Mouse (Mus musculus) CD8-positive naive resting alpha-beta T cell, adult 57 days (primary cell): ENCODE data around the gene Tatdn3. TPM values are rescaled to one million over a fixed set of nuclear protein-coding genes. Genes with fewer than 3 reads are reported as not detected.

Experiments
- total RNA-seq: library from RNA; stranded (reverse); gene quantifications from one replicate; pipeline ENCODE4 v1.2.4, GENCODE M21; 2023

Gene Tatdn3
- total RNA-seq: 12.6 TPM

DNA sequence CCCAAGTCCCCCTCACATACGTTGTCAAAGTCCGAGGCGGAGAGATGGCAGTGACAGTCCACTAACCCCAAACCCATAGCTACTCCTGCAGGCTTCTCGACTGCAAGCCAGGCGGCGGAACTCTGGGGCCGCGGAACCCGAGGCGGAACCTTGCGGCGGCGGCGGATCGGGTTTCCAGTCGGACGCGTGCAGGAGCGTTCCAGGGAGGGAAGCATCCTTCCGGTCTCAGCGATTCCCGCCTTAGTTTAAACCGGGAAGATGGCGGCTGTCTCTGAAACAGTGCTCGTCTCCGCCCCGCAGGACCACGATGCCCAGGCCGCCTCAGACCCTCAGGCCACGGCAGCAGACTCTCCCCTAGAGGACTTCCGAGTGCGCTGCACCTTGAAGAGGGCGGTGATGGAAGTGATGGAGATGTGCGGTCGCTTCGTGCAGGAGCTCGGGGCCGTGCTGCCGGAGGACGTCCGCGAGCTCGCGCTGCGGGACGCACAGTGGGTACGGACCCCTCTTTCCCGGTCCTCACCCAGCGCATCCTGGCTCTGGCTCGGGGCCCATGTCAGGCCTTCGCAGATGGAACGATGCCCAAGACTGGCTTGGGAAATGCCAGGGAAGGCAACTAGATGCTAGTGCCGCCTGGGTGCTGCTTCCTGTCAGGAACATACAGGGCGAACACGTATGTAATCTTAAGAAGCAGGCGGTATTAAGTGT is at the start of gene Tatdn3, which contains the start of gene Nsl1:
Gene Tatdn3 (minus strand): TSS at position 152 of the 705 bp plus-strand sequence.
Gene Nsl1 (plus strand): TSS at position 232 of the 705 bp plus-strand sequence.

GRCm38 (mm10) chr1:191097802-191098747 is 35.3 kb upstream of the Tatdn3 start, which contains the start of gene Batf3:
Batf3 (plus strand) TSS chr1:191097847.

DNA sequence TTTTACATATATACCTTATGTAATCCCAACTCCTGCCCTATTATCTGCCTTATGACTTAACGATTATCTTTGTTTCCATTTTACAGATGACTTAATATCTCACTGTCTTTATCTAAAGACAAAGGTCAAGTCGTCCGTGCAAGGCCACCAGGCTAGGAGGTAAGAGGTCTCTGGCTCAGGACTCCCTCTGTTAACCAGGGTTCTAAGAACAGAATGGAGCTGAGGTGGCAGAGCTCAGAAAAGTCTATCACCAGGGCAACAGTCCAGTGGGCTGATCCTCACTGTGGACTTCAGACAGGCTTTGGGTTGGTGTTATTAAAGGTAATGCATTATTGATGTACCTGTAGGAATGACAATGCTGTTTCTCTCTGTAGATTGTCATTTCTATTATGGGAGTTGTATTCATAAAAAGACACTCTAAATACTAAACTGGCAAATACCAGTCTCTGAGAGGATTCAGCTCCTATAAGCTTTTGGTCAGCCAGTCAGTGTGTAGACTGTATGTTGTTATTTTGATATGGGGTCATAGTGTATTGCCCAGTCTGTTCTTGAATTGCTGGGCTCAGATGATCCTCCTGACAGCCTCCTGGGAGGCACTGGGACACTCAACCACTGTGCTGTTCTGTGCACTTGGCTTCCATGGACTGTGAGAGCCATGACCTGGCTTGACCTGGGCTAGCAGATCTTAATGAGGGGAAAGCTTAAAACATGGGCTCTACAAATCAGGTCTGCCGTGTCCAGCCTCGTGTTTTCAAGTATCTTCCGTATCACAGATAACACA is 26.0 kb downstream of the Tatdn3 start, which contains the start of gene Spata45:
Gene Spata45 (plus strand): TSS at position 86 of the 781 bp plus-strand sequence.

DNA sequence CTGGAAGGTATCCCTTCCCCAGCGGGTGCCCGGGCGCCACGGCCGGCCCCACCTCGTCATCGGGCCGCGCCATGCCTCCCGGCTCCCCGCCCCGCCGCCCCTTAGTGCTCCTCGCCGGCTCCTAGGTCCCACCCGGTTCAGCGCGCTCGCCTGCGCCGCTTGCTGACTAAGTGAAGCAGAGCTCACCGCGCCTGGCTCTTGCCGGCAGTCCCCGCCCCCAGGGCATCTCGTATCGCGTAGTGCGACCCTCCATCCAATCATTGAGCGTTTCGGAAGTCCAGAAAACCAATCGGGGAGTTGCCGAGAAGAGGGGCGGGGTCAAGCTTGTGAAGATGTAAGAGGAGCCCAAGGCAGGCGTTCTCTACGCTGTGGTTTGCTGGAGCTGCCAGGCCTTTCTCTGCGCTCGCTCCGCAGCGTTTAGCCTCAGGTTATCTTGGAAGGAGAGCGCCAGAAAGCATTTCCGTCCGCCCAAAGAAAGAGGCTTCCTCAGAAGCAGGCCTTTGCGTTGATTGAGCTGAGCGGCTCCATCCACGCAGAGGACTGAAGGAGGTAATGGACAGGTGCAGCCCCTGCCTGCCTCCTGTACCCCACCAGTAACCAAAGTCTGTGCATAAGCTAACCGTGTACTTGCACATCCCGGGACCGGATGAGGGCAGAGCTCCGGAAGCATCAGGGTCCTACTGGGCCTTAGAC is 36.6 kb downstream of the Tatdn3 start, which contains the start of gene Flvcr1:
Gene Flvcr1 (minus strand): TSS at position 138 of the 693 bp plus-strand sequence.

Other genes with a start within 250 kb of the Tatdn3 start
- gene Rps6kc1, start 151.2 kb downstream of the Tatdn3 start, total RNA-seq: 20.0 TPM
- gene Angel2, start 137.8 kb downstream of the Tatdn3 start, total RNA-seq: 53.9 TPM
- 0.34 TPM for gene Vash2, start 83.6 kb downstream of the Tatdn3 start, total RNA-seq
- 29.5 TPM for gene Flvcr1, start 36.8 kb downstream of the Tatdn3 start, total RNA-seq
- not detected for gene Spata45, start 26.3 kb downstream of the Tatdn3 start, total RNA-seq
- gene Nsl1, start 80 bp upstream of the Tatdn3 start, total RNA-seq: 0.92 TPM
- gene Batf3, start 34.9 kb upstream of the Tatdn3 start, total RNA-seq: 2.0 TPM
- 0.37 TPM for gene Fam71a, start 101.9 kb upstream of the Tatdn3 start, total RNA-seq
- gene Atf3, start 155.1 kb upstream of the Tatdn3 start, total RNA-seq: 28.8 TPM